Mouse (Mus musculus) brain, embryonic 14.5 days (tissue): ENCODE results near the gene Tfcp2.

Experiments
- CTCF ChIP-seq: fragments of 200-500 bp; IDR thresholded peaks from 2 replicates; pipeline ENCODE4 v1.5.1; 2012; ENCODE audit warnings: inconsistent platforms, mild to moderate bottlenecking, moderate library complexity, borderline replicate concordance; ENCODE audit not compliant: insufficient read depth, insufficient read length; ENCODE audit errors: extremely low read depth
- POLR2A ChIP-seq: fragments of 200-500 bp; IDR thresholded peaks from 2 replicates; pipeline ENCODE4 v1.6.1; 2012; ENCODE audit warnings: mild to moderate bottlenecking, inconsistent platforms, borderline replicate concordance; ENCODE audit not compliant: poor library complexity, insufficient read depth, insufficient read length, severe bottlenecking; ENCODE audit errors: extremely low read depth

GRCm38 (mm10) chr15:100460942-100461341 lies 90.9 kb downstream of the Tfcp2 start:
- TF ChIP-seq CTCF (no peak), POLR2A (no peak)
